Mouse (Mus musculus) kidney, embryonic 14.5 days (tissue): ENCODE measurements at regions not wholly inside any gene's neighbourhood (a gene's known extent, or its start where the extent isn't known, plus 50 kb on each side); places are given as distances from the start of the nearest gene placed in this dataset.
A peak's percentile ranks its signal among the peaks of the same experiment; 100 is the strongest.

ENCODE experiments used
- ATAC-seq: fragments of 200-750 bp; cut with Nextera tagmentation; 2 replicates; pipeline ENCODE4 v1.8.0; 2017; ENCODE audit warnings: moderate number of reproducible peaks, mild to moderate bottlenecking, moderate TSS enrichment, moderate library complexity; ENCODE audit not compliant: low FRiP score, low TSS enrichment
- H3K27ac ChIP-seq: fragments of 300-500 bp; sonication (generic); 2 replicates; pipeline ENCODE4 v1.5.1; 2014; ENCODE audit warnings: low read depth, mild to moderate bottlenecking, low read length, moderate library complexity, mixed read lengths
- H3K27me3 ChIP-seq: fragments of 300-500 bp; sonication (generic); 2 replicates; pipeline ENCODE4 v1.6.1; 2014; ENCODE audit warnings: mild to moderate bottlenecking, low read length; ENCODE audit not compliant: control insufficient read depth, insufficient read depth
- H3K36me3 ChIP-seq: fragments of 300-500 bp; sonication (generic); 2 replicates; pipeline ENCODE4 v1.6.1; 2014; ENCODE audit warnings: low read length, mixed read lengths; ENCODE audit not compliant: control insufficient read depth, insufficient read depth
- H3K4me1 ChIP-seq: fragments of 300-500 bp; sonication (generic); 2 replicates; pipeline ENCODE4 v1.6.1; 2014; ENCODE audit warnings: low read length, mixed read lengths; ENCODE audit not compliant: control insufficient read depth, insufficient read depth
- H3K4me2 ChIP-seq: fragments of 300-500 bp; sonication (generic); replicated peaks from 2 replicates; pipeline ENCODE4 v1.6.1; 2014; ENCODE audit warnings: low read depth, mild to moderate bottlenecking, low read length
- H3K4me3 ChIP-seq: fragments of 300-500 bp; sonication (generic); 2 replicates; pipeline ENCODE4 v1.5.1; 2014; ENCODE audit warnings: mild to moderate bottlenecking, low read length
- H3K9ac ChIP-seq: fragments of 300-500 bp; sonication (generic); 2 replicates; pipeline ENCODE4 v1.6.1; 2014; ENCODE audit warnings: low read depth, mild to moderate bottlenecking, low read length, moderate library complexity
- H3K9me3 ChIP-seq: fragments of 300-500 bp; sonication (generic); 2 replicates; pipeline ENCODE4 v1.6.1; 2016; ENCODE audit warnings: low read length; ENCODE audit not compliant: control insufficient read depth
- WGBS: fragments of 180-500 bp; shearing (Covaris S2); extraction: QIAGEN DNeasy Blood & Tissue Kit; methylation state at CpG from one replicate; pipeline ENCODE4 v1.1.7; 2014; 5-methylcytosine and 5-hydroxymethylcytosine counted together

GRCm38 (mm10) chr5:106392213-106392612, 65.8 kb downstream of the Barhl2 start:
- Histone ChIP-seq H3K4me3 (no peak overlapping the region), H3K27me3 (no peaks in the 10 kb centered on the region), H3K4me1 (no peaks in the 10 kb centered on the region), H3K4me2 (no peak overlapping the region), H3K36me3 (no peaks in the 10 kb centered on the region), H3K9ac (no peak overlapping the region), H3K27ac (no peak overlapping the region), H3K9me3 (no peaks in the 10 kb centered on the region)
- peak; percentile 57 for ATAC-seq
- WGBS, result 37% methylated on average over 11 of the region's 11 CpGs

GRCm38 (mm10) chr5:106386621-106387020, 71.3 kb downstream of the Barhl2 start:
- H3K27me3 ChIP-seq, result no peaks in the 10 kb centered on the region
- H3K4me2 ChIP-seq, result no peak overlapping the region
- no peaks in the 10 kb centered on the region for H3K4me1 ChIP-seq
- 93% methylated on average over 7 of the region's 7 CpGs for WGBS
- ATAC-seq, result no peak
- H3K9ac ChIP-seq, result no peak overlapping the region
- H3K36me3 ChIP-seq, result no peaks in the 10 kb centered on the region
- H3K27ac ChIP-seq, result no peak overlapping the region
- H3K9me3 ChIP-seq, result no peaks in the 10 kb centered on the region
- no peak overlapping the region for H3K4me3 ChIP-seq

- H3K4me1 ChIP-seq, result no peaks in the 10 kb centered on the region
- 83% methylated on average over 8 of the region's 8 CpGs for WGBS
- no peaks in the 10 kb centered on the region for H3K27me3 ChIP-seq
- no peak overlapping the region for H3K4me3 ChIP-seq
- no peak overlapping the region for H3K4me2 ChIP-seq
- H3K36me3 ChIP-seq, result no peaks in the 10 kb centered on the region
- H3K9ac ChIP-seq, result no peak overlapping the region
- no peaks in the 10 kb centered on the region for H3K9me3 ChIP-seq
- no peak for ATAC-seq
- H3K27ac ChIP-seq, result no peak overlapping the region
Observed at GRCm38 (mm10) chr5:106385838-106386237, 72.1 kb downstream of the Barhl2 start.

- Histone ChIP-seq H3K9ac (no peak overlapping the region), H3K4me2 (no peak overlapping the region), H3K9me3 (no peaks in the 10 kb centered on the region), H3K36me3 (no peaks in the 10 kb centered on the region), H3K4me3 (no peak overlapping the region), H3K4me1 (no peaks in the 10 kb centered on the region), H3K27ac (no peak overlapping the region), H3K27me3 (no peaks in the 10 kb centered on the region)
- 78% methylated on average over 6 of the region's 6 CpGs for WGBS
- ATAC-seq, result no peak
Observed at GRCm38 (mm10) chr5:106385219-106385618, 72.7 kb downstream of the Barhl2 start.

- Histone ChIP-seq H3K27ac (no peak overlapping the region), H3K4me3 (no peak overlapping the region), H3K27me3 (no peaks in the 10 kb centered on the region), H3K4me2 (no peak overlapping the region), H3K4me1 (no peaks in the 10 kb centered on the region), H3K9ac (no peak overlapping the region), H3K36me3 (no peaks in the 10 kb centered on the region), H3K9me3 (no peaks in the 10 kb centered on the region)
- 55% methylated on average over 6 of the region's 6 CpGs for WGBS
- no peak for ATAC-seq
Observed at GRCm38 (mm10) chr5:106384138-106384770, 73.7 kb downstream of the Barhl2 start.

GRCm38 (mm10) chr5:106381919-106382318, 76.0 kb downstream of the Barhl2 start:
- Histone ChIP-seq H3K9me3 (no peaks in the 10 kb centered on the region), H3K4me3 (no peak overlapping the region), H3K36me3 (no peaks in the 10 kb centered on the region), H3K27me3 (no peaks in the 10 kb centered on the region), H3K27ac (no peak overlapping the region), H3K9ac (no peak overlapping the region), H3K4me2 (no peak overlapping the region), H3K4me1 (no peaks in the 10 kb centered on the region)
- ATAC-seq, result no peak
- 94% methylated on average over 3 of the region's 3 CpGs for WGBS

GRCm38 (mm10) chr5:106380631-106381285, 77.2 kb downstream of the Barhl2 start:
- Histone ChIP-seq H3K36me3 (no peaks in the 10 kb centered on the region), H3K27ac (no peak overlapping the region), H3K4me3 (no peak overlapping the region), H3K9me3 (no peaks in the 10 kb centered on the region), H3K9ac (no peak overlapping the region), H3K27me3 (no peaks in the 10 kb centered on the region), H3K4me1 (no peaks in the 10 kb centered on the region), H3K4me2 (no peak overlapping the region)
- 12% methylated on average over 9 of the region's 9 CpGs for WGBS
- no peak for ATAC-seq

- Histone ChIP-seq H3K9me3 (no peaks in the 10 kb centered on the region), H3K4me2 (no peak overlapping the region), H3K27ac (no peak overlapping the region), H3K27me3 (no peaks in the 10 kb centered on the region), H3K4me3 (no peak overlapping the region), H3K36me3 (no peaks in the 10 kb centered on the region), H3K4me1 (no peaks in the 10 kb centered on the region), H3K9ac (no peak overlapping the region)
- WGBS, result 86% methylated on average over 25 of the region's 25 CpGs
- no peak for ATAC-seq
Observed at GRCm38 (mm10) chr5:106376781-106377525, 81.0 kb downstream of the Barhl2 start.

- Histone ChIP-seq H3K4me2 (no peak overlapping the region), H3K4me3 (no peak overlapping the region), H3K9ac (no peak overlapping the region), H3K36me3 (no peaks in the 10 kb centered on the region), H3K4me1 (no peaks in the 10 kb centered on the region), H3K9me3 (no peaks in the 10 kb centered on the region), H3K27ac (no peak overlapping the region), H3K27me3 (no peaks in the 10 kb centered on the region)
- 38% methylated on average over 9 of the region's 9 CpGs for WGBS
- ATAC-seq, result no peak
Observed at GRCm38 (mm10) chr5:106367831-106368230, 90.1 kb downstream of the Barhl2 start.
